8 mouse cellular contexts compared by ENCODE assay signal in the genomic region with DNA sequence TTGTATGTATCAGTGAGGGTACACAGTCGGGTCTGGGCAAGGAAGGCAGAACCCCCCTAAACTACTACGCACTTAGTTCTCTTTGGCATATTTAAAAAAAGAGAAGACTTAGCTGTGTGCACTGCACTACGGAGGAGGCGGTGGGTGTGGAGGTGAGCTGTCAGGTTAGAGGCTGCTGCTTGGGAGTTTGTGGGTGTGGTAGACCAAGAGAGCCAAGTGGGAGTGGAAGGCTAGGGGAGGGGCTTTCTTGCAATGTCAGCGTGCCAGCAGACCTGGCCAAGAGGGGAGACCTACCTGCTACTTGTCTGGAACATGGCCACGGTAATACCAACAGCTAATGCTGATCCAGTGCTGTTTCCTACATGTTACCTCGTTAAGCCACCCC. TPM values are rescaled to one million over a fixed set of nuclear protein-coding genes. Genes with fewer than 3 reads are reported as not detected.
DNase-seq lines count a peak whose midpoint lies in the region; ATAC-seq lines count a peak whose summit lies in the region.

No protein-coding gene starts in this region.

- H3K27me3 ChIP-seq in hindbrain, embryonic 15.5 days: peaks cover 11% of the 10 kb centered on the region; the same call in 1 of the 2 replicates
- H3K27me3 ChIP-seq in liver, embryonic 11.5 days (replicated peaks; ENCODE audit: control insufficient read depth, insufficient read depth, low read length): peaks cover 30% of the 10 kb centered on the region

- no peaks in the 10 kb centered on the region for H3K9me3 ChIP-seq in hindbrain, embryonic 15.5 days
- H3K9me3 ChIP-seq in liver, embryonic 11.5 days (ENCODE audit: control insufficient read depth, low read length): no peaks in the 10 kb centered on the region

- H3K27ac ChIP-seq in hindbrain, embryonic 15.5 days (replicated peaks): no peak overlapping the region
- H3K27ac ChIP-seq in liver, embryonic 11.5 days (ENCODE audit: low read depth, low read length): no peak overlapping the region

- H3K4me1 ChIP-seq in hindbrain, embryonic 15.5 days (replicated peaks): peaks cover 15% of the 10 kb centered on the region
- no peaks in the 10 kb centered on the region for H3K4me1 ChIP-seq in liver, embryonic 11.5 days (replicated peaks; ENCODE audit: control insufficient read depth, insufficient read depth, low read length)

- peak; percentile 28; the same call in 1 of the 2 replicates for ATAC-seq in hindbrain, embryonic 15.5 days (ENCODE audit: low FRiP score, low read depth)
- peak; percentile 13; the same call in 1 of the 2 replicates for ATAC-seq in liver, embryonic 11.5 days (replicated peaks; ENCODE audit: low FRiP score)

- H3K4me3 ChIP-seq in hindbrain, embryonic 15.5 days: peak overlapping the region; percentile 59
- no peak overlapping the region for H3K4me3 ChIP-seq in liver, embryonic 11.5 days (ENCODE audit: low read depth, low read length)

- no peaks in the 10 kb centered on the region for H3K36me3 ChIP-seq in hindbrain, embryonic 15.5 days
- no peaks in the 10 kb centered on the region for H3K36me3 ChIP-seq in liver, embryonic 11.5 days (ENCODE audit: control insufficient read depth, insufficient read depth, low read length)

- peak; percentile 31 to 36 for DNase-seq in spleen, postnatal 36 days (ENCODE audit: low spot score in 2 of 2)
- DNase-seq in spleen, postnatal 4 days (ENCODE audit: low spot score in 2 of 2): no peak
- no peak for DNase-seq in liver, embryonic 11.5 days (ENCODE audit: low spot score)
- DNase-seq in ovary, postnatal 10 days (ENCODE audit: low spot score): peak; percentile 2
- DNase-seq in c-Kit-positive CD71-positive TER-119-positive erythroid progenitor cells, embryonic 14.5 days (ENCODE audit: low spot score): no peak
- DNase-seq in frontal cortex, adult 2 months (ENCODE audit: extremely low spot score in 1 of 2, low spot score in 1 of 2): no peak
- DNase-seq in cerebellum, adult 11 months: no peak

- peak overlapping the region; percentile 99 for H3K4me2 ChIP-seq in hindbrain, embryonic 15.5 days
- H3K4me2 ChIP-seq in liver, embryonic 11.5 days: peak overlapping the region; percentile 73

- 40% methylated on average over 7 of the region's 7 CpGs for WGBS in hindbrain, embryonic 15.5 days
- WGBS in liver, embryonic 11.5 days: 31% methylated on average over 7 of the region's 7 CpGs

- no peak overlapping the region for H3K9ac ChIP-seq in hindbrain, embryonic 15.5 days
- H3K9ac ChIP-seq in liver, embryonic 11.5 days (ENCODE audit: low read depth, low read length): no peak overlapping the region

RNA-seq across cellular contexts. Expression of a gene that starts 0.4 kb away (rescaled TPM):
- 1.9 and 2.3 TPM in 2 replicates for polyA plus RNA-seq in hindbrain, embryonic 15.5 days (2015; fragmentation: Nextera tagmentation; extraction: Ambion mirVana)
- 0.26 and 0.62 TPM in 2 replicates for polyA plus RNA-seq in liver, embryonic 11.5 days (2014; fragmentation: Nextera tagmentation; extraction: Ambion mirVana)
- 191 and 194 TPM in 2 replicates for polyA plus RNA-seq in frontal cortex, adult 2 months (2012; rRNA removed)

Comparison
In these comparisons a context has a peak if more than half of its experiments do, and no peak if none do; other contexts are left out.
1. DNase-seq: peak in spleen, postnatal 36 days (2 of 2) and ovary, postnatal 10 days (single experiment); none in spleen, postnatal 4 days (0 of 2), liver, embryonic 11.5 days (single experiment), c-Kit-positive CD71-positive TER-119-positive erythroid progenitor cells, embryonic 14.5 days (single experiment), frontal cortex, adult 2 months (0 of 2) and cerebellum, adult 11 months (single experiment).
2. RNA of a gene that starts 0.4 kb away (polyA plus RNA-seq): 191 to 194 TPM in frontal cortex, adult 2 months; 1.9 to 2.3 TPM in hindbrain, embryonic 15.5 days and 0.26 to 0.62 TPM in liver, embryonic 11.5 days; every median in the first group is over 10 times any median in the second.